Mouse (Mus musculus) heart, adult 9 months (tissue): ENCODE data around the gene Acsf2.

Experiments
- DNase-seq, 2 experiments: peaks; one replicate each; pipeline ENCODE4 v3.0.0; 2022; ENCODE audit warnings: low spot score in 2 of 2

The Acsf2 gene

DNA sequence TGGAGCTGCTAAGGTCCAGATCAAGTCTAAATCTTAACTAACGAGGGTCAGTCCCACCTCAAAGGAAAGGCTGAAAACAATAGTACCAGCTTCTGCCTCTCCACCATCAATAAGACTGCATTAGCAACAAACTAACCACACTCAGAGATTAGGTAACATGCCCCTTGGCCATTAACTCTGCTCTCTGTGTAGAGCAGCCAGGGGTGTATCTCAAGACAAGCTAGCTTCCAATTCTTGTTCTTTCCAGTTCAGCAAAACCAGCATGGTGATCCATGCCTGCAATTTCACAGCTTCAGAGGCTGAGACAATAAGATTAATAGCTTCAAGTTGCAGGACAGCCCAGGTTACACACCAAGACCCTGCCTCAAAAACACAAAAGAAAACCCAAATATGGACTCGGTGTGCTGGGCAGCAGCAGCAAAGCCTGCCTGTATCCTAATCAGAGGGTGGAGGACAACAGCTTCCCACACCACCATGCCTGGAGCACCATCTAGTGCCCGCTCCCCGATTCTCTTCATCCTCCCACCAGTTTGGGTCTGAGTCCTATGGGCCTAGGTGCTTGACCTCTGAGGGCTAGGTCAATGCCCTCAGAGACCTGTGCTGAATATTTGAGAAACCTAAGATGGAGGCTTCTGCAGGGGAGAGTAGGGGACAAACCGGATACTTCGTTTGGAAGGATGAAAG lies 3.1 kb downstream of the Acsf2 start:
- DNase-seq = no peak

DNA sequence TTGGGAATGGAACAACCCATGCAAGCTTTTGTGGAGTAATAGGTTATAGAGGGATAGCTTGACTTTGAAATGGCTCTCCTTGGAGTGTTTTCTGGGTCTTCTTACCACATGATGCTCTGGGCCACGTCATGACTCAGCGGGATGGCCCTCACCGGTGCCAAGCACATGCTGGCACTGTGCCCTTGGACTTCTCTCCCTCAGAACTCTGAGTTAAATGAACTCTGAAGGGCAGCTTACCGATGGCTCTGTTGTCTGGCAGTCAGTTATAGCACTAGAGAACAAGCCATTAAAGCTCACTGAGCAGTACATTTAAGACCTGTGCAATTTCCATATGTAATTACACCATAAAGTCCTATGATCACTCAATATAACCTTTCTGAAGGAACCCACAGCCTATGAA lies 4.4 kb downstream of the Acsf2 start:
- peak; percentile 22 to 65 for DNase-seq

- DNase-seq = no peak
Observed at GRCm38 (mm10) chr11:94596311-94596852, 5.3 kb downstream of the Acsf2 start.

- DNase-seq = no peak
Observed at GRCm38 (mm10) chr11:94587511-94587910, 14.2 kb downstream of the Acsf2 start.

DNA sequence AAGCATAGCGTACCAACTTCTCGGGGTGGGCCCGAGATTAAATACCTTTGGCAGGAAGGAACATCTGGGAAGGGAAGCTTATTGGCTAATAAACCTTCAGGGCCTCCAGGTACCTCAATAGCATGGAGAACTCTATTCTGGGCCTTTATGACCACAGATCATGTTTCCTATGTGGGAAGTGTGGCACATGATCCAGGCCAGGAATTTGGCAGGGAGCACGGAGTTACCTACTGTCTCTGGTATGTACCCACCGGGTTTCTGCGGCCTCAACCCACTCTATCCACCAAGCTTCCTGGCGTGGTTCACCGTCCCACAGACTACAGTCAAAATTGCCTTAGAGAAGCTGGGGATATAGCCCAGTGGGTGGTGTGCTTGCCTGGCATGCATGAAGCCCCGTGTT lies 16.6 kb downstream of the Acsf2 start:
- DNase-seq = no peak

DNA sequence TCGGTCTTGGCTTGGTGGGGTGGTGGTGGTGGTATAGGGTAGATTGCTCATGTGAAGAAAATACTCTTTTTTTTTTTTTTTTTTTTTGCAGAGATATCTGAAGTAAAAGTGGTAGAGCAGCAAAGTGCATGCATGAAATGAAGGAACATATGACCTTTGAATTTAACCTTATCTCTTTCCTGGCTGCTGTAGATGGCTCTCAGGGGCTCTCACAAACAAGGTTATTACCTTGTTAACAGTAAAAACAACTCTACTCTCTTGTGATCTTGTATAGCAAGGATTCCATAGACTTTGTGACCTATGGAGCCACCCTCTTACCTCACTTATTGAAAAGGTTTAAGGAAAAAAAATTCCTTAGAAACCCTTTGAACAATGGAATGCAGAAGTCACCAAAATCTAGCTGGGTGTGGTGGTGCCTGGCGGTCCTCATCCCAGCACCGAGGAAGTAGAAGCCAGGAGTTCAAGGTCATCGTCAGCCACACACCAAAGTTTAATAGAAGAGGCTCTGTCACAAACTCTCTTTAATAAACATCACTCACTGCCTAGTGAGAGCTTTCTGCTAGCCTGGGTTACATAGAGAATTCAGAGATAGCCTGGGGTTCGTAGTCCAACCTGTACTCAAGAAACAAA lies 21.4 kb downstream of the Acsf2 start:
- DNase-seq = no peak

DNA sequence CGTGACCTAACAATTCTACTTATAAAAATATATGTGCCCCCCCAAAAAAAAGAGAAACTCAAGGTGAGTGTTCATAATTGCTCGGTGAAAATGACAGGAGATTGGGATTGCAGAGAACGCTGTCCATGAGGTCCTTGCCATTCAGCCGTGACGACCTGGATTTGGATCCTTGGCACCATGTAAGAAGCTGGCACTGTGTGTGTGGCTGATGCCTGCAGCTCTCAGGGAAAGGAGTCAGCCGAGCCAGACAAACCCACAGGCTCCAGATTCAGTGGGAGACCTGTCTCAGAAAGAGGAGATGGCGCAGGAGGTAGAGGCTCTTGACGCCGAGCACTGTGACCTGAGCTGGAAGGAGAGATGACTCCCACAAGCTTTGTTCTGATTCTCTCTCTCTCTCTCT lies 25.3 kb downstream of the Acsf2 start:
- DNase-seq = no peak

DNA sequence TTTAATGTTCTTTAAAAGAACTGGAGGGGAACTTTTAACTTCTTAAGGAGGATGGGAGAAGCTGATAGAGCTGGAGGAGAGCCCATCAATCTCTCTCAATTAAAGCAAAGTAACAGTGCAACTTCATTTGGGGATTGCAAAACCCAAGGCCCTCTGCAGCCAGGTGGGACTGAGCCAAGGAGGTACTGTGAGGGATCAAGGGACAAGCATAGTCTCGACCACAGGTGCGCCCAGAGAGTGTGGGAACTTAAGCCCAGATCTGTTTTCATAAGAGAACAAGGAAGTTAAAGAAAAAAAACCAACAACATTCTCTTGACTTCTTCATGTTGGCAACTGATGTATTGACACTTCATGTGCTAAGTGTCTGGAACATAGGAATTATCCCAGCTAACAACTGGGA lies 26.6 kb downstream of the Acsf2 start:
- DNase-seq = no peak

DNA sequence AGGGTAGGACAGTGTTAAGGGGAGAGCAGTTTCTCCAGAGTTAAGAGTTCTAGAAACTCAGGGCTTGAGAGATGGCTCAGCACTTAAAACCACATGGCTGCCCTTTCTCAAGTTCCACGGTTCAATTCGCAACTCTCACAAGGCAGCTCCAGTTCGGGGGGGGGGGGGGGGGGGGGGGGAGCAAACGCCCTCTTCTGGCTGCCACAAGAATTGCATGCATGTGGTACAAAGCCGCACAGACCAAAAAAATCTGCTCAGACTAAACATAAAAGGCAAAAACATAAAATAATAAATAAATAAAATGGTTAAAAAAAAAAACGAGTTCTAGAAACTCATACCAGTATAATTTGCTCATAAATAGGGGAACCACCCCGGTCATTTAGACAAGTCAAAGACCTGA lies 27.1 kb downstream of the Acsf2 start:
- no peak for DNase-seq

DNA sequence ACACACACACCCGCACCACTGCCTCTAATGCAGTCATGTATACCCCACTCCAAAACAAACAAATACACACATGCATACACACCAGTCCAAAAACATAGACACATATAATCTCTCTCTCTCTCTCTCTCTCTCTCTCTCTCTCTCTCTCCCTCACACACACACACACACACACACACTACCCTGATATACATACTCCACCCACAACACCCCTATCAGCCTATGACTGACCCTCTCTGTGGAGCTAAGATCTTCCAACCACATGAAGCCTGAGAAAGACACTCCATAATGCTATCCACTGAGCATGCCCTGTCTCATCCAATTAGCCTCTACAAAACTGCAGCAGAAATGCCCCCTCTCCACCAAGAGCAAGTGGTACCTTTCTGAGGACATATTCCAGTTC lies 29.8 kb downstream of the Acsf2 start:
- no peak for DNase-seq

GRCm38 (mm10) chr11:94570612-94571011 lies 31.1 kb downstream of the Acsf2 start:
- peak; percentile 52 to 54 for DNase-seq

DNA sequence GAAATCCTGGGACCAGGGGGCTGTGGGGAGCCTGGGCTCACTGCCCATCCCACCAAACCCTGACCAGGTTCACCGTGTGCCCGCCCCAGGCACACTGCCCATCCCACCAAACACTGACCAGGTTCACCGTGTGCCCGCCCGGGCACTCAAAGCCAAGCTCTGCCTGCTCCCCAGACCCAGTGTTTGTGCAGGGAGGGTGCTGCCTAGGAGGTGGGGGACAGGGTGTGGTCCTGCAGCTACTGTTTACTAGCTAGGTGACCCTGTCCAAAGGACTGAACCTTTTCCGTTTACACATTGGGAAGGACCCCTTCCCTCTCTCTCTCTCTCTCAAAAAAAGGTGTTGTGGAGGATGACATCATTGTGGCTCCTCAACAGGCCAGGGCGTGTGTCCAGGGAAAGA lies 34.3 kb downstream of the Acsf2 start:
- no peak for DNase-seq

- DNase-seq = no peak
Observed at GRCm38 (mm10) chr11:94566534-94566933, 35.1 kb downstream of the Acsf2 start.

DNA sequence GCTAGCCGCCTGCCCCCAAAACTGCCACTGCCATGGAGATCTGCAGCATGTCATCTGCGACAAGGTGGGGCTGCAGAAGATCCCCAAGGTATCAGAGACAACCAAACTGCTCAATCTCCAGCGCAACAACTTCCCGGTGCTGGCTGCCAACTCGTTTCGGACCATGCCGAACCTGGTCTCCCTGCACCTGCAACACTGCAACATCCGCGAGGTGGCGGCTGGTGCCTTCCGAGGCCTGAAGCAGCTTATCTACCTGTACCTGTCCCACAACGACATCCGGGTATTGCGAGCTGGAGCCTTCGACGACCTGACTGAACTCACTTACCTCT lies 36.6 kb downstream of the Acsf2 start:
- no peak for DNase-seq

- DNase-seq = no peak
Observed at GRCm38 (mm10) chr11:94564437-94565150, 37.1 kb downstream of the Acsf2 start, which contains the start of gene Chad. Gene Chad (plus strand): TSS chr11:94565047.

- no peak for DNase-seq
Observed at GRCm38 (mm10) chr11:94563821-94564220, 37.9 kb downstream of the Acsf2 start.

DNA sequence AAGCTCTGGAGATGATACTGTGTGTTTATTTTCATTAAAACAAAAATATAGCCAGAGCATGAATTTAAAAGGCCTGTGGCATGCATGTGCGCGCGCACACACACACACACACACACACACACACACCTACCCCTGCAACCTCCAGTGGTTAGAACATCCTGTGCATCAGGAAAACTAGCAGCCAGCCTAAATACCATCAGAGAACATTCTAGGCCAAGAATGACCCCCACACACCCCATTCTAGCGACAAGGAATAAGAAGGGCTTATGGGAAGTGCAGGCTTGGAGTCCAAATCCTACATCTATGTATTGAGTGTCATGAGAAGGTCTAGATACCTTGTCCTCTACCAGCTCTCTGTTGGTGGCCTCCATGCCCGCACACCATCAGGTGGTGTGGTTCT lies 38.3 kb downstream of the Acsf2 start:
- DNase-seq = no peak

DNA sequence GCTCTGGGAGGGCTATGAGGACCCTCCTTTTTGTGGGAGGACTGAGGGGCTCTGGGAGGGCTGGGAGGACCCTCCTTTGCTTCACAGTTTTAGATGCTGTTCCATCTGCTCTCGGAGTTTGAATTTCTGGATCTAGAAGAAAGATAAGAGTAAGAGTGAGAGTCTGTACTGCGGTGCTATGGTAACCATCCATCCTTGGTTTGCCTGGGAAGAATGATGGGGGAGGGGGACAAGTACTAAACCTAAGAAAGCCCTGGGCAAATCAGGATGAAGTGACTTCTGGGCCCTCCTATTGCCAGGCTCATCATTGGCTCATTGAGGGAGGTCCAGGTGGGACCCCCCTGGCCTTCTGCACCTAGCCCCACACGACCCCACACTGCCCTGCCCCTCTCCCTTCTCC lies 43.4 kb downstream of the Acsf2 start:
- DNase-seq = no peak

GRCm38 (mm10) chr11:94550442-94550744 lies 51.3 kb downstream of the Acsf2 start:
- no peak for DNase-seq

DNA sequence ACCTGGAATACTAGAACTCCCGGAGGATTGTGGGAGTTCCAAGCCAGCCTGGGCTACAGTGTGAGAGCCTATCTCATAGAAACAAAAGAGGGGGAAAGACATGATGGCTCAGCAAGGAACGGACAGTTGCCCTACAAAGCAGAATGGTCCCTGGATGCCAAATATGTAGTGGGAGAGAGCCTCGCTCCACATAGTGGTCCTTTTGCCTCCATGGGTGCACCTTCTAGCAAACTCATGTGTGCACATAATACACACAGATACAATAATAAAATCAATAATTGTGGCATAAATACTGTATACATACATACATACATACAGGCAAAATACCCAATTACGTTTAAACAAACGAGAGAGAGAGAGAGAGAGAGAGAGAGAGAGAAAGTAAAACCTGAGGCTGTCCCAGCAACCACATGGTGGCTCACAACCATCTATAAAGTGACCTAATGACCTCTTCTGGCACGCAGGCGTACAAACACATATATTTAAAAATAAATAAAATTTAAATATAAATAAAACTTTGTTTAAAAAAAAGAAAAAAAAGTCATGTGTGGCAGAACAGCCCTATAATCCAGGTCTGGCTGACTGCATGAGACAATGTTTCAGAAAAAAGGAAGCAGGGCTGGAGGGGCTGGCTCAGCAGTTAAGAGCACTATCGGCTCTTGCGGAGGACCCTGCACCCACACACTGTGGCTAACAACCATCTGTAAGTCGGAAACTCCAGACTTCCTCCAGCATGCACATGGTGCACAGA lies 51.8 kb downstream of the Acsf2 start:
- DNase-seq = no peak

DNA sequence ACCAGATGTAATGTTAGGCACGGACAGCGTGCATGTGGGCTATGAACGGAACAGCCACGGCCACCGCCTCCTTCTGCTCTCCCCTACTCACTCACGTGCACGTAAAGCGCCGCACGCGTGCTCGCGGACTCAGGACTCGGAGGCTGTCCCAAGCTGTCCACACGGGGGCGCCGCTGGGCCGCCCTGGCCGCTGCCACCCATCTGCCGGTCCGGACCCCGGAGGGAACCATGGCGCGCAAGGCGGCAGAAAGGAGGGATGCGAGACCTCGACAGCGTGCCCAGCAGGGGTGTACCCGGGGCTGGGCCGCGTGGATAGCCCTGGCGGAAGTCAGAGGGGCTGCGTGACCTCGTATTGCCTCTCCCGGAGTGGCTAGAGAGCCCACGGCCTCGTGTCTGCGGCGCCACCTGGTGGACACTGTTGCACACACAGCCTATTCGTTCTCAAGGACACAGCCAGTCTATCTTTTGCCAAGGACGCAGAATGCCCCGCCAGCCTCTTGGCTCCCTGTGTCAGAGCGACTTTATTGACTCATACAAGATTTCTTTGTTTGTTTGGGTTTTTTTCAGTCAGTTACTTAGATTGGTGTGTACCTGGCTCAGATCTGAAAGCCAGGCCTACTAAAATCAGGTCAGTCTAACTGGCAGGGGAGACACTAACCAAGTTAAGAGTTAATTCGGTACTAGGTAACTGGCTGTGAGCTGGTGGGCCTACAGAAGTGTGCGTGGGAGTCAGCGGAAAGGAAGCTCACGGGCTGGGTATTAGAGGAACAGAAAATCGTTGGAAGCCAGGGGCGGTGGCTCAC lies 52.6 kb downstream of the Acsf2 start, which contains the start of gene Rsad1:
TSS of gene Rsad1 (minus strand) at position 368 of the 803 bp plus-strand sequence.
- DNase-seq = peak; percentile 95 to 97
